Mouse (Mus musculus): ENCODE measurements at regions not wholly inside any gene's neighbourhood (a gene's known extent, or its start where the extent isn't known, plus 50 kb on each side); places are given as distances from the start of the nearest gene placed in this dataset.

- 73% methylated on average over 4 of the region's 4 CpGs for WGBS
- no peaks in the 10 kb centered on the region for H3K27me3 ChIP-seq (ENCODE audit: control insufficient read depth, insufficient read depth, low read length)
- H3K9me3 ChIP-seq (replicated peaks; ENCODE audit: control insufficient read depth, low read length) = no peaks in the 10 kb centered on the region
- H3K36me3 ChIP-seq (ENCODE audit: control insufficient read depth, insufficient read depth) = no peaks in the 10 kb centered on the region
- no peaks in the 10 kb centered on the region for H3K4me1 ChIP-seq (ENCODE audit: control insufficient read depth, insufficient read depth, low read length)
- H3K4me2 ChIP-seq (ENCODE audit: low read depth, low read length) = no peak overlapping the region
- H3K4me3 ChIP-seq (ENCODE audit: low read length) = no peak overlapping the region
- no peak overlapping the region for H3K27ac ChIP-seq (ENCODE audit: low read length)
- no peak overlapping the region for H3K9ac ChIP-seq (ENCODE audit: low read length)
- no peak for ATAC-seq (replicated peaks; ENCODE audit: extremely low read depth, insufficient read depth, low FRiP score)
Observed at GRCm38 (mm10) chr1:77174801-77175200, 340.1 kb downstream of the Epha4 start.

- Histone ChIP-seq H3K4me2 (ENCODE audit: low read depth, low read length) (no peak overlapping the region), H3K27me3 (ENCODE audit: control insufficient read depth, insufficient read depth, low read length) (no peaks in the 10 kb centered on the region), H3K9ac (ENCODE audit: low read length) (no peak overlapping the region), H3K27ac (ENCODE audit: low read length) (no peak overlapping the region), H3K4me1 (ENCODE audit: control insufficient read depth, insufficient read depth, low read length) (no peaks in the 10 kb centered on the region), H3K4me3 (ENCODE audit: low read length) (no peak overlapping the region), H3K36me3 (ENCODE audit: control insufficient read depth, insufficient read depth) (no peaks in the 10 kb centered on the region), H3K9me3 (replicated peaks; ENCODE audit: control insufficient read depth, low read length) (no peaks in the 10 kb centered on the region)
- 62% methylated on average over 3 of the region's 3 CpGs for WGBS
- no peak for ATAC-seq (replicated peaks; ENCODE audit: extremely low read depth, insufficient read depth, low FRiP score)
Observed at GRCm38 (mm10) chr1:77175214-77175613, 339.7 kb downstream of the Epha4 start.

GRCm38 (mm10) chr1:77176516-77176915 is 338.4 kb downstream of the Epha4 start:
- Histone ChIP-seq H3K36me3 (ENCODE audit: control insufficient read depth, insufficient read depth) (no peaks in the 10 kb centered on the region), H3K9me3 (replicated peaks; ENCODE audit: control insufficient read depth, low read length) (no peaks in the 10 kb centered on the region), H3K9ac (ENCODE audit: low read length) (no peak overlapping the region), H3K4me3 (ENCODE audit: low read length) (no peak overlapping the region), H3K27ac (ENCODE audit: low read length) (no peak overlapping the region), H3K4me2 (ENCODE audit: low read depth, low read length) (no peak overlapping the region), H3K4me1 (ENCODE audit: control insufficient read depth, insufficient read depth, low read length) (no peaks in the 10 kb centered on the region), H3K27me3 (ENCODE audit: control insufficient read depth, insufficient read depth, low read length) (no peaks in the 10 kb centered on the region)
- WGBS = 84% methylated on average over 2 of the region's 2 CpGs
- ATAC-seq (replicated peaks; ENCODE audit: extremely low read depth, insufficient read depth, low FRiP score) = no peak

- H3K9ac ChIP-seq (ENCODE audit: low read length) = no peak overlapping the region
- no peaks in the 10 kb centered on the region for H3K27me3 ChIP-seq (ENCODE audit: control insufficient read depth, insufficient read depth, low read length)
- WGBS = 80% methylated on average over 2 of the region's 2 CpGs
- H3K36me3 ChIP-seq (ENCODE audit: control insufficient read depth, insufficient read depth) = no peaks in the 10 kb centered on the region
- no peak overlapping the region for H3K4me2 ChIP-seq (ENCODE audit: low read depth, low read length)
- H3K4me1 ChIP-seq (ENCODE audit: control insufficient read depth, insufficient read depth, low read length) = no peaks in the 10 kb centered on the region
- no peak overlapping the region for H3K27ac ChIP-seq (ENCODE audit: low read length)
- no peaks in the 10 kb centered on the region for H3K9me3 ChIP-seq (replicated peaks; ENCODE audit: control insufficient read depth, low read length)
- H3K4me3 ChIP-seq (ENCODE audit: low read length) = no peak overlapping the region
- ATAC-seq (replicated peaks; ENCODE audit: extremely low read depth, insufficient read depth, low FRiP score) = no peak
Observed at GRCm38 (mm10) chr1:77183965-77184364, 330.9 kb downstream of the Epha4 start.

GRCm38 (mm10) chr1:77190141-77190540 is 324.7 kb downstream of the Epha4 start:
- no peaks in the 10 kb centered on the region for H3K36me3 ChIP-seq (ENCODE audit: control insufficient read depth, insufficient read depth)
- no peak overlapping the region for H3K9ac ChIP-seq (ENCODE audit: low read length)
- H3K27me3 ChIP-seq (ENCODE audit: control insufficient read depth, insufficient read depth, low read length) = no peaks in the 10 kb centered on the region
- H3K4me2 ChIP-seq (ENCODE audit: low read depth, low read length) = no peak overlapping the region
- no peaks in the 10 kb centered on the region for H3K4me1 ChIP-seq (ENCODE audit: control insufficient read depth, insufficient read depth, low read length)
- 63% methylated on average over 3 of the region's 3 CpGs for whole genome bisulfite sequencing
- no peak for ATAC-seq (replicated peaks; ENCODE audit: extremely low read depth, insufficient read depth, low FRiP score)
- no peaks in the 10 kb centered on the region for H3K9me3 ChIP-seq (replicated peaks; ENCODE audit: control insufficient read depth, low read length)
- no peak overlapping the region for H3K27ac ChIP-seq (ENCODE audit: low read length)
- no peak overlapping the region for H3K4me3 ChIP-seq (ENCODE audit: low read length)

- Histone ChIP-seq H3K36me3 (ENCODE audit: control insufficient read depth, insufficient read depth) (no peaks in the 10 kb centered on the region), H3K4me2 (ENCODE audit: low read depth, low read length) (no peak overlapping the region), H3K27ac (ENCODE audit: low read length) (no peak overlapping the region), H3K27me3 (ENCODE audit: control insufficient read depth, insufficient read depth, low read length) (no peaks in the 10 kb centered on the region), H3K9ac (ENCODE audit: low read length) (no peak overlapping the region), H3K4me1 (ENCODE audit: control insufficient read depth, insufficient read depth, low read length) (no peaks in the 10 kb centered on the region), H3K4me3 (ENCODE audit: low read length) (no peak overlapping the region), H3K9me3 (replicated peaks; ENCODE audit: control insufficient read depth, low read length) (peaks cover 5% of the 10 kb centered on the region)
- ATAC-seq (replicated peaks; ENCODE audit: extremely low read depth, insufficient read depth, low FRiP score) = no peak
- WGBS = 59% methylated on average over 3 of the region's 3 CpGs
Observed at GRCm38 (mm10) chr1:77201321-77201917, 313.5 kb downstream of the Epha4 start.

GRCm38 (mm10) chr1:77202948-77203347 is 311.9 kb downstream of the Epha4 start:
- H3K27me3 ChIP-seq (ENCODE audit: control insufficient read depth, insufficient read depth, low read length) = no peaks in the 10 kb centered on the region
- H3K4me1 ChIP-seq (ENCODE audit: control insufficient read depth, insufficient read depth, low read length) = no peaks in the 10 kb centered on the region
- H3K4me3 ChIP-seq (ENCODE audit: low read length) = no peak overlapping the region
- no peak overlapping the region for H3K9ac ChIP-seq (ENCODE audit: low read length)
- H3K4me2 ChIP-seq (ENCODE audit: low read depth, low read length) = no peak overlapping the region
- peaks cover 2% of the 10 kb centered on the region for H3K9me3 ChIP-seq (replicated peaks; ENCODE audit: control insufficient read depth, low read length)
- 64% methylated on average over 4 of the region's 4 CpGs for WGBS
- H3K36me3 ChIP-seq (ENCODE audit: control insufficient read depth, insufficient read depth) = no peaks in the 10 kb centered on the region
- no peak for ATAC-seq (replicated peaks; ENCODE audit: extremely low read depth, insufficient read depth, low FRiP score)
- H3K27ac ChIP-seq (ENCODE audit: low read length) = no peak overlapping the region

- no peaks in the 10 kb centered on the region for H3K4me1 ChIP-seq (ENCODE audit: control insufficient read depth, insufficient read depth, low read length)
Observed at GRCm38 (mm10) chr1:77206535-77206934, 308.4 kb downstream of the Epha4 start.

GRCm38 (mm10) chr1:77209395-77209794 is 305.5 kb downstream of the Epha4 start:
- Histone ChIP-seq H3K4me1 (ENCODE audit: control insufficient read depth, insufficient read depth, low read length) (peaks cover 7% of the 10 kb centered on the region), H3K4me3 (ENCODE audit: low read length) (no peak overlapping the region), H3K36me3 (ENCODE audit: control insufficient read depth, insufficient read depth) (no peaks in the 10 kb centered on the region), H3K4me2 (ENCODE audit: low read depth, low read length) (no peak overlapping the region), H3K9ac (ENCODE audit: low read length) (no peak overlapping the region), H3K9me3 (replicated peaks; ENCODE audit: control insufficient read depth, low read length) (no peaks in the 10 kb centered on the region), H3K27me3 (ENCODE audit: control insufficient read depth, insufficient read depth, low read length) (no peaks in the 10 kb centered on the region), H3K27ac (ENCODE audit: low read length) (no peak overlapping the region)
- ATAC-seq (replicated peaks; ENCODE audit: extremely low read depth, insufficient read depth, low FRiP score) = no peak
- WGBS = 88% methylated on average over 3 of the region's 3 CpGs

More at GRCm38 (mm10) chr1:77206535-77206934, 308.4 kb downstream of the Epha4 start:
- Histone ChIP-seq H3K27me3 (ENCODE audit: control insufficient read depth, insufficient read depth, low read length) (no peaks in the 10 kb centered on the region), H3K27ac (ENCODE audit: low read length) (no peak overlapping the region), H3K9me3 (replicated peaks; ENCODE audit: control insufficient read depth, low read length) (no peaks in the 10 kb centered on the region), H3K4me3 (ENCODE audit: low read length) (no peak overlapping the region), H3K36me3 (ENCODE audit: control insufficient read depth, insufficient read depth) (no peaks in the 10 kb centered on the region), H3K9ac (ENCODE audit: low read length) (no peak overlapping the region), H3K4me2 (ENCODE audit: low read depth, low read length) (no peak overlapping the region)
- WGBS = 80% methylated on average over 1 of the region's 1 CpGs
- ATAC-seq (replicated peaks; ENCODE audit: extremely low read depth, insufficient read depth, low FRiP score) = no peak
